Mouse (Mus musculus): ENCODE measurements around the gene Gm28035. TPM values are rescaled to one million over a fixed set of nuclear protein-coding genes. Genes with fewer than 3 reads are reported as not detected.

The Gm28035 gene
- polyA plus RNA-seq, 1 experiment from 2014 or later = 0.09 TPM

GRCm38 (mm10) chr2:30211408-30212168 lies 28.8 kb upstream of the Gm28035 start:
- H3K27me3 ChIP-seq = no peaks in the 10 kb centered on the region
- whole genome bisulfite sequencing = 76% methylated on average over 6 of the region's 6 CpGs
- no peak overlapping the region for H3K4me2 ChIP-seq (replicated peaks)
- no peaks in the 10 kb centered on the region for H3K9me3 ChIP-seq (replicated peaks)
- ATAC-seq (ENCODE audit: insufficient number of reproducible peaks, low FRiP score, low TSS enrichment, low read depth) = no peak
- no peaks in the 10 kb centered on the region for H3K36me3 ChIP-seq
- no peak overlapping the region for H3K27ac ChIP-seq (replicated peaks)
- H3K4me1 ChIP-seq = peaks cover 1% of the 10 kb centered on the region; the same call in 1 of the 2 replicates
- H3K9ac ChIP-seq = no peak overlapping the region
- H3K4me3 ChIP-seq (replicated peaks) = no peak overlapping the region

GRCm38 (mm10) chr2:30212169-30212545 lies 28.2 kb upstream of the Gm28035 start:
- H3K4me1 ChIP-seq = no peaks in the 10 kb centered on the region
- H3K9me3 ChIP-seq (replicated peaks) = no peaks in the 10 kb centered on the region
- no peak overlapping the region for H3K27ac ChIP-seq (replicated peaks)
- H3K4me3 ChIP-seq (replicated peaks) = no peak overlapping the region
- no peaks in the 10 kb centered on the region for H3K36me3 ChIP-seq
- H3K9ac ChIP-seq = no peak overlapping the region
- H3K4me2 ChIP-seq (replicated peaks) = no peak overlapping the region
- H3K27me3 ChIP-seq = no peaks in the 10 kb centered on the region
- ATAC-seq (ENCODE audit: insufficient number of reproducible peaks, low FRiP score, low TSS enrichment, low read depth) = no peak
- WGBS = 72% methylated on average over 4 of the region's 4 CpGs

GRCm38 (mm10) chr2:30212951-30213350 lies 27.4 kb upstream of the Gm28035 start:
- no peak overlapping the region for H3K9ac ChIP-seq
- H3K27me3 ChIP-seq = no peaks in the 10 kb centered on the region
- H3K27ac ChIP-seq (replicated peaks) = no peak overlapping the region
- H3K4me3 ChIP-seq (replicated peaks) = no peak overlapping the region
- 76% methylated on average over 1 of the region's 1 CpGs for WGBS
- no peaks in the 10 kb centered on the region for H3K4me1 ChIP-seq
- H3K4me2 ChIP-seq (replicated peaks) = no peak overlapping the region
- no peaks in the 10 kb centered on the region for H3K36me3 ChIP-seq
- no peaks in the 10 kb centered on the region for H3K9me3 ChIP-seq (replicated peaks)
- no peak for ATAC-seq (ENCODE audit: insufficient number of reproducible peaks, low FRiP score, low TSS enrichment, low read depth)

- H3K4me2 ChIP-seq (replicated peaks) = no peak overlapping the region
- no peaks in the 10 kb centered on the region for H3K9me3 ChIP-seq (replicated peaks)
- H3K4me1 ChIP-seq = no peaks in the 10 kb centered on the region
- no peak for ATAC-seq (ENCODE audit: insufficient number of reproducible peaks, low FRiP score, low TSS enrichment, low read depth)
- H3K4me3 ChIP-seq (replicated peaks) = no peak overlapping the region
- no peaks in the 10 kb centered on the region for H3K27me3 ChIP-seq
- 86% methylated on average over 3 of the region's 3 CpGs for WGBS
- H3K27ac ChIP-seq (replicated peaks) = no peak overlapping the region
- H3K9ac ChIP-seq = no peak overlapping the region
- no peaks in the 10 kb centered on the region for H3K36me3 ChIP-seq
Measured at GRCm38 (mm10) chr2:30214745-30215144, 25.6 kb upstream of the Gm28035 start.

- Histone ChIP-seq H3K27ac (replicated peaks) (no peak overlapping the region), H3K9ac (no peak overlapping the region), H3K4me3 (replicated peaks) (no peak overlapping the region), H3K4me2 (replicated peaks) (no peak overlapping the region), H3K9me3 (replicated peaks) (no peaks in the 10 kb centered on the region), H3K36me3 (no peaks in the 10 kb centered on the region), H3K27me3 (no peaks in the 10 kb centered on the region), H3K4me1 (no peaks in the 10 kb centered on the region)
- ATAC-seq (ENCODE audit: insufficient number of reproducible peaks, low FRiP score, low TSS enrichment, low read depth) = no peak
- WGBS = 81% methylated on average over 6 of the region's 6 CpGs
Measured at GRCm38 (mm10) chr2:30215493-30215892, 24.9 kb upstream of the Gm28035 start.

- Histone ChIP-seq H3K9ac (no peak overlapping the region), H3K4me3 (replicated peaks) (no peak overlapping the region), H3K36me3 (no peaks in the 10 kb centered on the region), H3K27me3 (no peaks in the 10 kb centered on the region), H3K4me2 (replicated peaks) (no peak overlapping the region), H3K27ac (replicated peaks) (no peak overlapping the region), H3K9me3 (replicated peaks) (no peaks in the 10 kb centered on the region), H3K4me1 (no peaks in the 10 kb centered on the region)
- WGBS = 88% methylated on average over 5 of the region's 5 CpGs
- ATAC-seq (ENCODE audit: insufficient number of reproducible peaks, low FRiP score, low TSS enrichment, low read depth) = no peak
Measured at GRCm38 (mm10) chr2:30216293-30216692, 24.1 kb upstream of the Gm28035 start.

GRCm38 (mm10) chr2:30235593-30235992 lies 4.8 kb upstream of the Gm28035 start:
- WGBS = 75% methylated on average over 5 of the region's 5 CpGs
- Histone ChIP-seq H3K27me3 (no peaks in the 10 kb centered on the region), H3K27ac (replicated peaks) (no peak overlapping the region), H3K9ac (no peak overlapping the region), H3K4me2 (replicated peaks) (no peak overlapping the region), H3K36me3 (peaks cover 10% of the 10 kb centered on the region; the same call in 1 of the 2 replicates), H3K9me3 (replicated peaks) (0 out of 2 replicates have a peak, but pooled peaks cover 1% of the 10 kb centered on the region), H3K4me3 (replicated peaks) (no peak overlapping the region), H3K4me1 (peaks cover 29% of the 10 kb centered on the region)
- no peak for ATAC-seq (ENCODE audit: insufficient number of reproducible peaks, low FRiP score, low TSS enrichment, low read depth)

GRCm38 (mm10) chr2:30236426-30237198 lies 3.8 kb upstream of the Gm28035 start:
- peak overlapping the region; percentile 47 for H3K9ac ChIP-seq
- peak overlapping the region; percentile 93 for H3K27ac ChIP-seq (replicated peaks)
- H3K27me3 ChIP-seq = no peaks in the 10 kb centered on the region
- no peak for ATAC-seq (ENCODE audit: insufficient number of reproducible peaks, low FRiP score, low TSS enrichment, low read depth)
- no peaks in the 10 kb centered on the region for H3K9me3 ChIP-seq (replicated peaks)
- WGBS = 3% methylated on average over 18 of the region's 18 CpGs
- peak overlapping the region; percentile 72 for H3K4me3 ChIP-seq (replicated peaks)
- peak overlapping the region; percentile 66 for H3K4me2 ChIP-seq (replicated peaks)
- peaks cover 20% of the 10 kb centered on the region for H3K36me3 ChIP-seq
- peaks cover 29% of the 10 kb centered on the region for H3K4me1 ChIP-seq

GRCm38 (mm10) chr2:30237199-30237880 lies 3.0 kb upstream of the Gm28035 start, which contains the start of gene Lrrc8a:
Gene Lrrc8a, plus strand, starts transcription at chr2:30237715.
- H3K4me3 ChIP-seq (replicated peaks) = peak within 1 kb of the TSS; percentile 72
- H3K9me3 ChIP-seq (replicated peaks) = no peaks in the 10 kb centered on the region
- under 1% methylated on average over 66 of the region's 67 CpGs for WGBS
- H3K27ac ChIP-seq (replicated peaks) = peak within 1 kb of the TSS; percentile 93
- peak; percentile 97 for ATAC-seq (ENCODE audit: insufficient number of reproducible peaks, low FRiP score, low TSS enrichment, low read depth)
- H3K27me3 ChIP-seq = no peaks in the 10 kb centered on the region
- peak within 1 kb of the TSS; percentile 64 for H3K9ac ChIP-seq
- H3K4me2 ChIP-seq (replicated peaks) = peak within 1 kb of the TSS; percentile 66
- H3K36me3 ChIP-seq = peaks cover 27% of the 10 kb centered on the region
- peaks cover 33% of the 10 kb centered on the region for H3K4me1 ChIP-seq

GRCm38 (mm10) chr2:30237881-30238280 lies 2.5 kb upstream of the Gm28035 start:
- H3K27me3 ChIP-seq = no peaks in the 10 kb centered on the region
- WGBS = 0% methylated on average over 36 of the region's 42 CpGs
- peak overlapping the region; percentile 72 for H3K4me3 ChIP-seq (replicated peaks)
- H3K9ac ChIP-seq = peak overlapping the region; percentile 64
- H3K36me3 ChIP-seq = peaks cover 33% of the 10 kb centered on the region
- peaks cover 36% of the 10 kb centered on the region for H3K4me1 ChIP-seq
- no peaks in the 10 kb centered on the region for H3K9me3 ChIP-seq (replicated peaks)
- H3K27ac ChIP-seq (replicated peaks) = peak overlapping the region; percentile 93
- peak overlapping the region; percentile 66 for H3K4me2 ChIP-seq (replicated peaks)
- ATAC-seq (ENCODE audit: insufficient number of reproducible peaks, low FRiP score, low TSS enrichment, low read depth) = peak; percentile 91

GRCm38 (mm10) chr2:30238906-30239465 lies 1.4 kb upstream of the Gm28035 start:
- Histone ChIP-seq H3K27me3 (no peaks in the 10 kb centered on the region), H3K9ac (0 out of 2 replicates have a peak overlapping the region, but pooled peaks have one; percentile 64), H3K36me3 (peaks cover 42% of the 10 kb centered on the region), H3K4me3 (replicated peaks) (peak overlapping the region; percentile 72), H3K4me2 (replicated peaks) (peak overlapping the region; percentile 66), H3K27ac (replicated peaks) (0 out of 2 replicates have a peak overlapping the region, but pooled peaks have one; percentile 23), H3K9me3 (replicated peaks) (no peaks in the 10 kb centered on the region), H3K4me1 (peaks cover 36% of the 10 kb centered on the region)
- 75% methylated on average over 3 of the region's 3 CpGs for WGBS
- ATAC-seq (ENCODE audit: insufficient number of reproducible peaks, low FRiP score, low TSS enrichment, low read depth) = no peak

All from embryonic facial prominence, embryonic 15.5 days (tissue).